Mouse (Mus musculus) ES-E14 (cell line): Measurements from ENCODE around the gene Zfp653. TPM values are rescaled to one million over a fixed set of nuclear protein-coding genes. Genes with fewer than 3 reads are reported as not detected.

Experiments used
- DNase-seq: peaks from one replicate; pipeline ENCODE4 v3.0.0-alpha.2; 2013; ENCODE audit warnings: low read depth, low spot score
- H3K27ac ChIP-seq: 2 replicates; pipeline ENCODE4 v1.5.1; 2012; ENCODE audit warnings: low read depth, mild to moderate bottlenecking, low read length, moderate library complexity, mixed read lengths; ENCODE audit not compliant: poor library complexity, insufficient read depth, severe bottlenecking
- H3K36me3 ChIP-seq: 2 replicates; pipeline ENCODE4 v1.6.1; 2012; ENCODE audit warnings: mild to moderate bottlenecking, low read length, moderate library complexity, mixed read lengths; ENCODE audit not compliant: control insufficient read depth, poor library complexity, insufficient read depth, severe bottlenecking
- H3K4me1 ChIP-seq, 2 experiments: fragments of 150-350 bp in 1 of 2; sonication (generic) in 1 of 2; 2 replicates each; pipeline ENCODE4 v1.6.1; 2012; ENCODE audit warnings: low read length in 2 of 2, mild to moderate bottlenecking in 1 of 2, mixed read lengths in 1 of 2; ENCODE audit not compliant: control insufficient read depth in 2 of 2, insufficient read depth in 2 of 2, poor library complexity in 1 of 2
- H3K4me3 ChIP-seq, 2 experiments: fragments of 150-350 bp in 1 of 2; sonication (generic) in 1 of 2; 2 replicates each; pipeline ENCODE4 v1.5.1; 2012; ENCODE audit warnings: low read length in 2 of 2, low read depth in 1 of 2, mild to moderate bottlenecking in 1 of 2, mixed read lengths in 1 of 2; ENCODE audit not compliant: insufficient read depth in 1 of 2, poor library complexity in 1 of 2, severe bottlenecking in 1 of 2
- H3K9ac ChIP-seq: 2 replicates; pipeline ENCODE4 v1.6.1; 2012; ENCODE audit warnings: low read depth, mild to moderate bottlenecking, low read length, mixed read lengths; ENCODE audit not compliant: poor library complexity, insufficient read depth, severe bottlenecking
- H3K9me3 ChIP-seq: fragments of 150-350 bp; sonication (generic); 2 replicates; pipeline ENCODE4 v1.6.1; 2012; ENCODE audit warnings: low read depth, mild to moderate bottlenecking, low read length; ENCODE audit not compliant: control insufficient read depth, insufficient read depth
- CHD2 ChIP-seq: IDR thresholded peaks from 2 replicates; pipeline ENCODE4 v1.6.1; 2014; ENCODE audit warnings: mild to moderate bottlenecking, low read depth, low read length, inconsistent platforms
- HCFC1 ChIP-seq: IDR thresholded peaks from 2 replicates; pipeline ENCODE4 v1.6.1; 2012; ENCODE audit warnings: low read length, inconsistent platforms, borderline replicate concordance; ENCODE audit not compliant: insufficient read depth
- MAFK ChIP-seq: IDR thresholded peaks from 2 replicates; pipeline ENCODE4 v1.6.1; 2014; ENCODE audit warnings: mild to moderate bottlenecking, low read depth, low read length, inconsistent platforms; ENCODE audit not compliant: insufficient read depth
- ZC3H11A ChIP-seq: IDR thresholded peaks from 2 replicates; pipeline ENCODE4 v1.6.1; 2012; ENCODE audit warnings: low read depth, mild to moderate bottlenecking, inconsistent platforms, low read length, borderline replicate concordance
- ZNF384 ChIP-seq: IDR thresholded peaks from 2 replicates; pipeline ENCODE4 v1.6.1; 2012; ENCODE audit warnings: low read depth, low read length, inconsistent platforms
- in situ Hi-C, 2 experiments: fragments of 600-800 bp; cut with MboI; formaldehyde crosslinking; loops; one replicate each; pipeline ENCODE4 v1.15.1; 2025; ENCODE audit warnings: low sequenced_read_pairs in 2 of 2, inconsistent platforms in 1 of 2; ENCODE audit not compliant: unreplicated experiment in 2 of 2
- total RNA-seq: library from RNA; depleted of rRNA; stranded (reverse); fragments of 300-350 nt; gene quantifications from 2 replicates; pipeline ENCODE4 v1.2.3, GENCODE M21; 2012

The Zfp653 gene
- total RNA-seq, 1 experiment = 10.9 TPM

GRCm38 (mm10) chr9:22089281-22089680 is 18.1 kb upstream of the Zfp653 start:
- in situ Hi-C loops = no loop called here
- Histone ChIP-seq H3K4me1 (peaks cover 0 to 3% of the 10 kb centered on the region in 2 experiments; a peak in 1 of 4 replicates), H3K36me3 (no peaks in the 10 kb centered on the region), H3K27ac (no peak overlapping the region), H3K9me3 (no peaks in the 10 kb centered on the region), H3K9ac (no peak overlapping the region), H3K4me3 (no peak overlapping the region)
- TF ChIP-seq MAFK (no peak), HCFC1 (no peak), ZNF384 (no peak), CHD2 (no peak), ZC3H11A (no peak)
- DNase-seq = no peak

GRCm38 (mm10) chr9:22087034-22087618 is 15.9 kb upstream of the Zfp653 start:
- TF ChIP-seq HCFC1 (no peak), MAFK (no peak), ZNF384 (no peak), ZC3H11A (no peak), CHD2 (no peak)
- Histone ChIP-seq H3K4me1 (peaks cover 0 to 2% of the 10 kb centered on the region in 2 experiments; a peak in 1 of 4 replicates), H3K36me3 (no peaks in the 10 kb centered on the region), H3K27ac (no peak overlapping the region), H3K4me3 (no peak overlapping the region), H3K9me3 (no peaks in the 10 kb centered on the region), H3K9ac (no peak overlapping the region)
- DNase-seq = no peak
- in situ Hi-C loops = no loop called here

GRCm38 (mm10) chr9:22086012-22086411 is 14.8 kb upstream of the Zfp653 start:
- in situ Hi-C loops = no loop called here
- TF ChIP-seq HCFC1 = no peak
- TF ChIP-seq ZNF384 = no peak
- no peak for TF ChIP-seq CHD2
- TF ChIP-seq ZC3H11A = no peak
- no peak for TF ChIP-seq MAFK
- no peak overlapping the region for H3K27ac ChIP-seq
- DNase-seq = no peak
- no peaks in the 10 kb centered on the region for H3K36me3 ChIP-seq
- H3K4me3 ChIP-seq = peak overlapping the region; percentile 83 to 94; a peak in 3 of 4 replicates
- no peaks in the 10 kb centered on the region for H3K9me3 ChIP-seq
- peaks cover 0 to 2% of the 10 kb centered on the region in 2 experiments; a peak in 1 of 4 replicates for H3K4me1 ChIP-seq
- H3K9ac ChIP-seq = peak overlapping the region; percentile 75; the same call in 1 of the 2 replicates

GRCm38 (mm10) chr9:22085022-22085834 is 14.1 kb upstream of the Zfp653 start, which contains the start of gene Ecsit:
Gene Ecsit, minus strand, starts transcription at chr9:22085438.
- TF ChIP-seq CHD2 (peak; percentile 63), ZNF384 (no peak)
- Histone ChIP-seq H3K27ac (no peak within 1 kb of the TSS), H3K9me3 (no peaks in the 10 kb centered on the region), H3K36me3 (no peaks in the 10 kb centered on the region), H3K4me3 (peak within 1 kb of the TSS; percentile 83 to 94), H3K9ac (peak within 1 kb of the TSS; percentile 75), H3K4me1 (peaks cover 0 to 2% of the 10 kb centered on the region in 2 experiments; a peak in 1 of 4 replicates)
- in situ Hi-C loops = no loop called here
- peak; percentile 92 for DNase-seq
